Mouse (Mus musculus) inflammation-experienced regulatory T-cells (primary cell): ENCODE data around the gene Cd99l2. TPM values are rescaled to one million over a fixed set of nuclear protein-coding genes. Genes with fewer than 3 reads are reported as not detected.

Experiments used
- polyA plus RNA-seq, 2 experiments: library from polyadenylated mRNA; unstranded; fragments of 100-300 nt; shearing (Covaris generic); gene quantifications; one replicate each; pipeline ENCODE4 v1.2.1; 2017

The Cd99l2 gene
- polyA plus RNA-seq = 10 to 100 TPM; 18.0 to 22.7 TPM

DNA sequence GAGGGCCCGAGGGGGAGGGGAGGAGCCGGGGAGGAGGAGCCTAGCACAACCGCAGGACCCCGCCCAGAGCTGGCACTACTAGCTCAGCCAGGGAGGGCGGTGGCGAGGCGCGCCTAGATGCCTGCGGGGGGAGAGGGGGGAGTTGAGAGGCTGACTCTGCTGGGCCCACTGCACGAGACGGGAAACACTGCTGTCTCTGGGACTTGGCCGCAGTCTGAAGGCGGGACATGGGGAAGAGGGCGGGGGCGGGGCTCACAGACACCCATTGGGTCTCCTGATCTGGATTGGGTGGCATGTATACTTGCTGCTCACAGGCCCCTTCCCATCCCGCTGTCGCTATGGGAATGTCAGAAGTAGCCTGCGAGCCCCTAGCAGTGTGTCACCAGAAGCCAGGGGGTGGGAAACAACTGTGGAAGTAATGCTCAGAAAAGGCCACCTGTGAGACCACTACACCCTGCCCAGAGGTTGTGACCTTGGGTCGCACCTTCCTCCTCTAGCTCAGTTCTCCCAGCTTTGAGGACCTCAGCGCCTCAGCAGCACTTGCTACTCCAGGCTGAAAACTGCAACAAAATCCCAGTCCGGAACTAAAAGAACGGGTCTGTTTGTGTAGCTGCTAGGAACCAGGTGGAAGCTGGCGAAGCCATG is at the start of gene Cd99l2:
Cd99l2 (minus strand) TSS at position 216 of the 645 bp plus-strand sequence.

Other genes starting within 250 kb of the Cd99l2 start
- gene Mtmr1, start 128.1 kb downstream of the Cd99l2 start, polyA plus RNA-seq = 10 to 100 TPM; 43.2 to 52.5 TPM
- gene Hmgb3, start 63.1 kb upstream of the Cd99l2 start, polyA plus RNA-seq = 10 to 100 TPM; 22.9 to 25.2 TPM
- not detected for gene Gpr50, start 170.8 kb upstream of the Cd99l2 start, polyA plus RNA-seq